Mouse (Mus musculus) R1 (cell line): ENCODE measurements around the gene Dhx29.
"Not testable (repeated sequence)": the region's sequence is repeated elsewhere in the genome, so short reads cannot be mapped to it uniquely, and the experiment has no call there.

Source experiments
- DNase-seq: peaks from one replicate; pipeline ENCODE4 v3.0.0-alpha.2; 2018; ENCODE audit warnings: low read depth, low spot score

Dhx29 gene

DNA sequence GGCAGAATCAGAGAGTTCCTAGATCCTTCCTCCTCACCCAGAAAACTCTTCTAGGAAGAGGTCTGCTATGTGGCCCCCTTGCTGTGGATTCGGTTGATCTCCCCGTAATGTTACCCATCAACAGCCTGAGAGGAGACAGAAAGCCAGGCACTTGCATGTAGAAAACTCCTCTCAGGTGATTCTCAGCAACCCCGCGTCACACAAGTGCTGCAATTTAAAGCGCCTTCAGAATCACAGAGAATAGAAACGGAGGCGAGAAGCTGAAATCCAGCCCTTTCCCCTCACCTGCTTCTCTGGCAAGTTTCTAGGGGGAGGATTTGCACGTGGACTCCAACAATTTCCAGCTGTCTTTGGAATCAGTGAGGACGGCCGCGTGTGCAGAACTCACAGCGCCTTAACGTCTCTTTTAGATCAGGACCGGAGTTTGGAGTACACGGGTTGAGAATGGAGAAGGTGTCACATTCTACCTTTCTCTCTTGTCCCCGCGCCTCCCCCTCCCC is 59.2 kb downstream of the Dhx29 start:
- DNase-seq, result peak; percentile 29

DNA sequence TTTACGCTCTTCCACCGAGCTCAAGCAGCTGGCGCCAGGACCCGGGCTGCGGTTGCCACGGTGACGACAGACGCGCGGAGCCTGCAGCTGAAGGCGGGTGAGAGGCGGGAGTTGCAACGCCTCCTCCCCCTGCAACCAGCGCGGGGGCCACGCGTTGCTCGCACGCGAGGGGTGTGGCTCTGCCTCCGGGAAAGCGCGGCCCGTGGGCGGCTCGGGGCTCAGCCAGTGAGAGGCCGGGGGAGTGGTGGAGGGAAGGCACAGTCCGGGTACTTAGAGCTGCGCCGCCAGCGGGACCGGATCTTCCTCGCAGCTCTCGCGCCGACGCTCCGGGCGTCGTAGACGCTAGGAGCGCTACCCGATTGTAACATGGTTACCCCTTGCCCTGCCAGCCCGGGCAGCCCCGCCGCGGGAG is 60.3 kb downstream of the Dhx29 start, which contains the start of gene Ccno:
Gene Ccno, plus strand, starts transcription at position 271 of the 412 bp plus-strand sequence.
- peak; percentile 96 for DNase-seq

DNA sequence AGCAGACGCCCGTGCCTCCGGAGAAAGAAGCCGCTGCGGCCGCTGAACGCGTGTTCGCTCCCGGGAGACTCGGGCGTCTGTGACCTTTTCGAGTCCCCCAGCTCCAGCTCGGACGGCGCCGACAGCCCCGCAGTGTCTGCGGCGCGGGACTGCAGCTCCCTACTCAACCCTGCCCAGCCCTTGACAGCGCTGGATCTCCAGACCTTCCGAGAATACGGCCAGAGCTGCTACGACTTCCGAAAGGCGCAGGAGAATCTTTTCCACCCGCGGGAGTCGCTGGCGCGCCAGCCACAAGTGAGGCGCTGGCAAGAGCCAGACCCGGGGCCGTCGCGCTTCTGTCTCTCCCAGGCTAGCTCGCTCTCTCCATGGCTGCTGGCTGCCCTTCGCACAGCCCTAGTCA is 60.7 kb downstream of the Dhx29 start:
- peak; percentile 66 for DNase-seq

GRCm38 (mm10) chr13:112988866-112989265 is 61.6 kb downstream of the Dhx29 start:
- no peak for DNase-seq

DNA sequence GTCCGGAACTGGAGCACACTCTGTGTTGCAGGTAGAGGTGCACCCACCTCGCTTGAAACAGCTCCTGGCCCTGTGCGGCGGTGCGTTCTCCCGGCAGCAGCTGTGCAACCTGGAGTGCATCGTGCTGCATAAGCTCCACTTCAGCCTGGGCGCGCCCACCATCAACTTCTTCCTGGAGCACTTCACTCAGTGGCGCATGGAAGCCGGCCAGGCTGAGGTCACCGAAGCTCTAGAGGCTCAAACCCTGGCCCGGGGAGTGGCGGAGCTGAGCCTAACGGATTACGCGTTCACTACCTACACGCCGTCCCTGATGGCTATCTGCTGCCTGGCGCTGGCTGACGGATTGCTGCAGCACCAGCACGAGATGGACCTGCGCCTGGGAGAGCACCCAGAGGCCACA is 62.3 kb downstream of the Dhx29 start:
- peak; percentile 31 for DNase-seq

DNA sequence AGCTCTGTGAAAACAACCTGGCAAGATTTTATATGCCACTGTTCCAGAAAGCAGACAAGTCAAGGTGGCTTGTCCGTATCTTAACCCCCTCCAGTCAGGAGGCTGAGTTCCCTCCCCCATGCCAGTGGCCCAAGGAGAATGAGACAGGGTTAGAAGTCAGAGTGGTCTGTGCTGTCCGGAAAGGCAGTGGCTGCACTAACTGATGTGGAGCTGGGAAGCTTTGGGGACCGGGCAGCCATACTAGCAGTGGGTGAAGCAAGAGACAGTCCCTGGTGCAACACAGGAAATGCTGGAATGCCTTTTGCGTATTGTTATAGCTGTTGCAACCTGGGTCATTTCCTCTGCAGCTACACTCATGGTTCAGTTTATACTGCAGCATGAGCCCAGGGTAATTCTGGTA is 63.1 kb downstream of the Dhx29 start:
- DNase-seq, result no peak

GRCm38 (mm10) chr13:112993531-112994152 is 66.4 kb downstream of the Dhx29 start, which contains the start of gene Mcidas:
Gene Mcidas, plus strand, starts transcription at chr13:112993845.
- peak; percentile 41 for DNase-seq

DNA sequence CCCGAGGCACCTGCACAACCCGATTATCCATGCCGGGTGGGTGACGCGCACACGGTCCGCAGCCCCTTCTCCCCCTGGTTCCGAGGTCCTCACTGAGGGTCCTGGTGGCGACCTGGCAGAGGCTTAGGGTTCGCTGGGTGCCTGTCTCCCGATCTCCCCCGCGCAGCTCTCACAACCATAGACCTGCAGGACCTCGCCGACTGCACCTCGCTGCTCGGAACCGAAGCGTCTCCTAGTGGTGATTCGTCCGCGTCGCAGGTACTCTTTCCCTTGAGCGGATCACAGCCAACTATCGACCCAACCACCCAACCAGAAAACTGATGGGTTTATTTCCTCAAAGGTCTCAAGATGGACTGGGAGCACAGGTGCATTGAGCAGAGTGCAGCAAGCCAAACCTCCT is 66.9 kb downstream of the Dhx29 start:
- DNase-seq, result peak; percentile 87

- DNase-seq, result no peak
Observed at GRCm38 (mm10) chr13:112996407-112996806, 69.2 kb downstream of the Dhx29 start.

- DNase-seq, result no peak
Observed at GRCm38 (mm10) chr13:112997369-112997768, 70.1 kb downstream of the Dhx29 start.

DNA sequence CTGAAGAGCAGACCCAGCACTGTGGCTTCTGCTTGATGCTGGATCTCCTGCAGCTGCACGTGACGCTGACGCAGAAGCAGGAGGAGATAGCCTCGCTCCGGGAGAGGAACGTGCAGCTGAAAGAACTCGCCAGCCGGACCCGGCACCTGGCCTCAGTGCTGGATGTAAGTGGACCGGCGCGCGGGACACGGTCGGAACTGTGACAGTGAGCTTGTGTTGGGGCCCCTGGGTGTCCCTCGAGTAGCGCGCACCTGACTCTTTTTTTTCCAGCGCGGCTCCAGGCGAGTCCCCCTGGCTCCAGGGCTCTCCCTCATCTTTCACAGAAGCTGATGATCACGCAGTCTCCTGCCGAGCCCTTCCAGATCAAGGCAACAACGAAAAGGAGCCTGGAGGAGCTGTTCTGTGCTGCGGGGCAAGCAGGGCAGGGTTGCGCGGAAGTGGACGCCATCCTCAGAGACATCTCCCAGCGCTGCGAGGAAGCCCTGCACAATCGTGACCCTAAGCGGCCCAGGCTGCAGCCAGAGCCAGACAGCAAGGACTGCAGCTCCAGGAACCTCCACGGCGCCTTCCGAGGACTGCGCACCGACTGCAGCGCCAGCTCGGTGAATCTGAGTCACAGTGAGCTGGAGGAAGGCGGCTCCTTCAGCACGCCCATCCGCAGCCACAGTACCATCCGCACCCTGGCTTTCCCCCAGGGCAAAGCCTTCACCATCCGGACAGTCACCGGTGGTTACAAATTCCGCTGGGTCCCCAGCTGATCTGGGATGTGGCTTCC is 71.4 kb downstream of the Dhx29 start:
- peak; percentile 46 for DNase-seq

DNA sequence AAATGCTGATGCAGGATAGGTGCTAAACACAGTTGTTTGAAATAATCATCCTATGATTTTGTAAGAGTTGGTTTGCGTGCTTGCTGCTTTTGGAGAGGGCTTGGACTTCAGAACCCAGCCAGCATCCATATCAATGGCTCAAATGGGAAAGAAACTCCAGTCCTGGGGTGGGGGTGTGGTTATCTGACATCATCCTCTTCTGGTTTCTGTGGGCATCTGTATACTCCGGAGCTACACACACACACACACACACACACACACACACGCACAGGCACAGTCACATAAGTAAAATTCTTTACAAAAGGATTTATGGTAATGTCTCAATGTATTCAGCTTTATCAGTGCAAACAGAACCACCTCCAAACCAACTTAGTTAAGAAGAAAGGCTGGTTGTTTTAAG is 72.8 kb downstream of the Dhx29 start:
- no peak for DNase-seq

GRCm38 (mm10) chr13:113000576-113001318 is 73.5 kb downstream of the Dhx29 start:
- no peak for DNase-seq

- no peak for DNase-seq
Observed at GRCm38 (mm10) chr13:113012683-113013082, 85.4 kb downstream of the Dhx29 start.

DNA sequence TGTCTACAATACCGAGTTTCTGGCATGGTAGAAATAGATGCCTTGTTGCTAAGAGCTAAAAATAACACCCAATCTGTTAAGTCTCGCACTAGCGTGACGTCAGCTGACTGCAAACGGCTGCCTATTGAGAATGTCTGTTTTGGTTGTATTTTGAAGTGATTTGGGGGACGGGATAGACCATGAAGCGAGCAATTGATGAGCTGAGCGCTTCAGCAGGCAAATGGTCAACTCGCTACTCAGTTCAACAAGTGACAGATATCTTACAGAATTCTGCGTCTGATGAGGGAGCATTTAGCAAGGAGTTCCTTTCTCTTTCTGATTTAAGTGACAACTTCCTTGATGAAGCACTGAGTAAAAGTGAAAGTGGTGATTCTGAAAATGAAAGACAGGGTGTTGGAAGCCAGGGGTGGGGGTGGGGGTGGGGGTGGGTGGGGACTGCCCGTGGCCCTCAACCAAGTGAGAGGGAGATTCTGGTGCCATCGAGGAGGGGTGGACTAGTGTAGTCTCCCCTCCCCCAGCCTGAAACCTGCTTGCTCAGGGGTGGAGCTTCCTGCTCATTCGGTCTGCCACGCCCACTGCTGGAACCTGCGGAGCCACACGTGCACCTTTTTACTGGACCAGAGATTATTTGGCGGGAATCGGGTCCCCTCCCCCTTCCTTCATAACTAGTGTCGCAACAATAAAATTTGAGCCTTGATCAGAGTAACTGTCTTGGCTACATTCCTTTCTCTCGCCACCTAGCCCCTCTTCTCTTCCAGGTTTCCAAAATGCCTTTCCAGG is 86.1 kb downstream of the Dhx29 start:
- not testable (repeated sequence) for DNase-seq
